Mouse (Mus musculus): ENCODE results near the gene Mgst2. TPM values are rescaled to one million over a fixed set of nuclear protein-coding genes. Genes with fewer than 3 reads are reported as not detected.

Mgst2 gene
- 63.3 TPM for total RNA-seq (2023)

DNA sequence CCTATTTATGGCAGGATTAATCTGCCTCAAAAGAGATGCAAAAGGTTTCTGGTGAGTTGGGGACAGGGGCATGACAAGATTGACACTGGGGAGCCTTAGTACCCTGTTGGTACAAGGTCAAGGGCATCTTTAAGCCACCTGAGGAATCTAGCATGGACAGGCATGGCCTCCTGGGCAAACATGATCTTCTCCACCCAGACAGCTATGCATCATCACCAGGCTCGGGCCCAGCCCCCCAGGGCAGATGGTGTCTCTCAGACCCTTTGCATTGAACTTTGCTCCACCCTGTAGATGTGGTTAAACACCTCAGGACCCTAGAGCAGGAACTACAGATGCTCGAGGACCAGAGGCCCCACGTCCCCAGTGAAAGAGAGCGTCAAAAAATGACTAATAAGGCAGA is at the start of gene Mgst2:
Mgst2 (plus strand) TSS at position 301 of the 400 bp plus-strand sequence.

Other genes starting within 250 kb of the Mgst2 start
- gene Naa15, start 245.2 kb upstream of the Mgst2 start, total RNA-seq (2023): 116 TPM
- 33.0 TPM for gene Rab33b, start 176.4 kb upstream of the Mgst2 start, total RNA-seq (2023)
- 71.9 TPM for gene Setd7, start 99.5 kb upstream of the Mgst2 start, total RNA-seq (2023)